Mouse (Mus musculus): ENCODE results near the gene Scin. TPM values are rescaled to one million over a fixed set of nuclear protein-coding genes. Genes with fewer than 3 reads are reported as not detected.

The Scin gene
- polyA plus RNA-seq, 1 experiment: 0.02 TPM

- H3K27me3 ChIP-seq (ENCODE audit: control insufficient read depth): no peaks in the 10 kb centered on the region
- TF ChIP-seq TAL1 (IDR thresholded peaks at IDR 0.05; ENCODE audit: low read length) (no peak), GATA1 (IDR thresholded peaks at IDR 0.05; ENCODE audit: low read length) (no peak)
- H3K4me1 ChIP-seq (ENCODE audit: control insufficient read depth): peaks cover 67% of the 10 kb centered on the region
- no peaks in the 10 kb centered on the region for H3K9me3 ChIP-seq (ENCODE audit: control insufficient read depth, low read length)
- H3K36me3 ChIP-seq (ENCODE audit: control insufficient read depth): peaks cover 58% of the 10 kb centered on the region
- no peak overlapping the region for H3K4me3 ChIP-seq (replicated peaks)
These were observed 110.1 kb downstream of the Scin start for GRCm38 (mm10) chr12:40023918-40024317.

DNA sequence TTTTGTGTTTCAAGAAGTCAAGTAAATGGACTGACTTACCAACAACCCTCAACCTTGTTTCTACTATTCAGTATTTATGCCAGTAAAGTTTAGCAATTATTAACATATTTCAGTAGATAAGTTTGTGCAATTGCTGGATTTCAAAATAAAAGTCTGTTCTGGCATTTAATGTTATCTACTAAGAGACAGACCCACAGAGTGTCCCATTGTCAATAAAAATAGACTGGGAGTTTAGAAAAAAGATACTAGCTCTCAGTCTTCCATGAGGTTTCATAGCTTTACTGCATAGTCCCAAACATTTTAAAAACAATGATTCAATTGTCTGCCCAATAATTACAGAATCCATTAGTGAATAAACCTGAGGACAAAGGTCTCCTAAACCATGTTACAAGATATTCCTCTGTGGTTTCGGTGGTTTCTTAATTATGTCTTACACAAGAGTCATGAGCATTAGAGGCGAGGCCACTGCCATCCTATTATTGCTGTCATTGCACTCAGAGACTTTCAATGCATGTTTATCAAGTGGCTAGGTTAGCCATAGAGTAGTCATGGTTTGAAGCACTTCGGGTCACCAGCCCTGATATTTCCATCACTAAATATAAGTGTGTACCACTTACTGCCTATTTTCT, 110.9 kb downstream of the Scin start:
- no peak for TF ChIP-seq TAL1 (IDR thresholded peaks at IDR 0.05; ENCODE audit: low read length)
- no peak for TF ChIP-seq GATA1 (IDR thresholded peaks at IDR 0.05; ENCODE audit: low read length)
- Histone ChIP-seq H3K27me3 (ENCODE audit: control insufficient read depth) (no peaks in the 10 kb centered on the region), H3K4me3 (replicated peaks) (no peak overlapping the region), H3K4me1 (ENCODE audit: control insufficient read depth) (peaks cover 62% of the 10 kb centered on the region), H3K36me3 (ENCODE audit: control insufficient read depth) (peaks cover 53% of the 10 kb centered on the region), H3K9me3 (ENCODE audit: control insufficient read depth, low read length) (no peaks in the 10 kb centered on the region)

DNA sequence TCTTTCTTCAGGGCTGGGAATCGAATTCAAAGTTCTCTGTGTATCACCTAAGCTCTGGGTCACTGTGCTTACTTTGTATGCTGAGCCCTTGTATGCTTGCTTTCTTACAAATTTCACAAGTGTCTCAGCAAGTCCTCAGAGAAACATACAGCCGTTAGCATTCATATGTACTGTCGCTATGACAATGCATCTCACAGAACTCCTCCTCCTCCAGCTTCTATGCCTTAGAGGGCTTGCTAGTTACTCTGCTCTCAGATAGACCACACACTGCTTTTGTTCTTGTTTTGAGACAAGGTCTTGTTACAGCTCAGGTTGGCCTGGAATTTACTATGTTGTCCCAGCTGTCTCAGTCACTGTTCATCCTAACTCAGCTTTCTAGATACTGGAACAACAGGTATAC, 111.7 kb downstream of the Scin start:
- no peak overlapping the region for H3K4me3 ChIP-seq (replicated peaks)

GRCm38 (mm10) chr12:40017955-40018505, 116.0 kb downstream of the Scin start:
- peaks cover 14% of the 10 kb centered on the region for H3K36me3 ChIP-seq (ENCODE audit: control insufficient read depth)
- no peaks in the 10 kb centered on the region for H3K9me3 ChIP-seq (ENCODE audit: control insufficient read depth, low read length)
- H3K4me3 ChIP-seq (replicated peaks): no peak overlapping the region
- TF ChIP-seq GATA1 (IDR thresholded peaks at IDR 0.05; ENCODE audit: low read length) (no peak), TAL1 (IDR thresholded peaks at IDR 0.05; ENCODE audit: low read length) (no peak)
- H3K4me1 ChIP-seq (ENCODE audit: control insufficient read depth): peaks cover 38% of the 10 kb centered on the region
- no peaks in the 10 kb centered on the region for H3K27me3 ChIP-seq (ENCODE audit: control insufficient read depth)

More for the DNA sequence above, 111.7 kb downstream of the Scin start:
- Histone ChIP-seq H3K27me3 (ENCODE audit: control insufficient read depth) (no peaks in the 10 kb centered on the region), H3K4me1 (ENCODE audit: control insufficient read depth) (peaks cover 61% of the 10 kb centered on the region), H3K36me3 (ENCODE audit: control insufficient read depth) (peaks cover 49% of the 10 kb centered on the region), H3K9me3 (ENCODE audit: control insufficient read depth, low read length) (no peaks in the 10 kb centered on the region)
- TF ChIP-seq GATA1 (IDR thresholded peaks at IDR 0.05; ENCODE audit: low read length) (no peak), TAL1 (IDR thresholded peaks at IDR 0.05; ENCODE audit: low read length) (no peak)

DNA sequence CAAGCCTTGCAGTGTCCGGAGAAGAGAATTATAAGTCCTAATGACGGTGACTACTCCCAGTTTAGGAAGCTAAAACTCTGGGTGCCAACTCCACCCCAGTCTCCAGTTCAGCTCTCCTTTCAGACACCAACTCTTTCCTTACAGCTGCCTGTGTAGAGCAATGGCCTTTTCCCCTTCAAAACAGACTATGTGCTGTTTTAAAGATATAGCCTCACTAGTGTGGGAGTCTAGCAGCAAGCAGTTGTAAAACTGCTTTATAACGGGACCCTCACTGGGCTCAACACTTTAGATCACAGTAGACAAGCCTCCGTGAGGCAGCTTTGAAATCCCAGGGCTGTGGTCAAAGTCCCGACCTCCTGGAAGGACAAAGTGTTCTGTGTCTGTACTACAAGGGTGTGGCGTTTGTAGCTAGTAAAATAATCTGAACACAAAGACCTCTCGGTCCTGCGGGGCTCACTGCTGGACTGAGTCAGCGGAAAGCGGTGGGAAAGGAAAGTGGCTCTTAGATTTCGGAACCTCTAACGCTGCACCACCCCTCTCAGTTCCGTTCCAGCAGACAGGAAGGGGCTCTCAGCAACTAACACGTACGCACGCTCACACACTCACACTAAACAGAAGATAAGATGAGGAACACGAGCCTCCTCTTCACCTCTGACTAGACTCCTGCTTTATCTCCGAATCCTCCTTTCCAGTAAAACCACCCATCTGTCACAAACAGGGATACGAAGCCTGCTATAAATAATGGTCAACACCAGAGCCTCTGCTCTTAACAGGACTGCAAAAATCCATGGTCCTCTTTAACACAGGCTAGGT, 117.2 kb downstream of the Scin start:
- peak overlapping the region; percentile 61 for H3K4me3 ChIP-seq (replicated peaks)
- no peaks in the 10 kb centered on the region for H3K27me3 ChIP-seq (ENCODE audit: control insufficient read depth)
- no peaks in the 10 kb centered on the region for H3K9me3 ChIP-seq (ENCODE audit: control insufficient read depth, low read length)
- peaks cover 28% of the 10 kb centered on the region for H3K4me1 ChIP-seq (ENCODE audit: control insufficient read depth)
- TF ChIP-seq TAL1 (IDR thresholded peaks at IDR 0.05; ENCODE audit: low read length): no peak; the same call in 2 of the 3 replicates
- no peak; the same call in 1 of the 2 replicates for TF ChIP-seq GATA1 (IDR thresholded peaks at IDR 0.05; ENCODE audit: low read length)
- H3K36me3 ChIP-seq (ENCODE audit: control insufficient read depth): peaks cover 9% of the 10 kb centered on the region

DNA sequence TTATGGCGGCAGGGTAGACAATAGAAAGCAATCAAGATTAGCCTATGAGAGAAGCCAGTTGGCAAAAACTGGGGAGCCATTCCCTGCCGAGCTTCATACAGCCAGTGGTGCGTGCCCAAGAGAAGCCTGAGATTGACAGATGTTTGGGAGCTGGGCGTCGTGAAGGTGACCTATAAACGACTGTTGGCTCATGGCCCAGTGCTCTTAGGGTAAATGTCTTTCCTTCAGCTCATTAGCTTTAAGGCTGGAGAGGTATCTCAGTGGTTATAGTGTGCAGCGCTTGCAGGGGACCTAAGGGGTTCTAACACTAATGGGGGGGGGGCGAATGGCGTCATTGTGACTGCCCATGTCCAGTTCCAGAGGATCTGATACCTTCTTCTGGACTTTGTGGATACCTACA, 118.0 kb downstream of the Scin start:
- Histone ChIP-seq H3K4me1 (ENCODE audit: control insufficient read depth) (peaks cover 26% of the 10 kb centered on the region), H3K4me3 (replicated peaks) (no peak overlapping the region), H3K9me3 (ENCODE audit: control insufficient read depth, low read length) (no peaks in the 10 kb centered on the region), H3K27me3 (ENCODE audit: control insufficient read depth) (no peaks in the 10 kb centered on the region), H3K36me3 (ENCODE audit: control insufficient read depth) (peaks cover 4% of the 10 kb centered on the region)
- TF ChIP-seq GATA1 (IDR thresholded peaks at IDR 0.05; ENCODE audit: low read length) (no peak), TAL1 (IDR thresholded peaks at IDR 0.05; ENCODE audit: low read length) (no peak)

- Histone ChIP-seq H3K4me3 (replicated peaks) (no peak overlapping the region), H3K27me3 (ENCODE audit: control insufficient read depth) (no peaks in the 10 kb centered on the region), H3K4me1 (ENCODE audit: control insufficient read depth) (peaks cover 2% of the 10 kb centered on the region; the same call in 1 of the 2 replicates), H3K36me3 (ENCODE audit: control insufficient read depth) (no peaks in the 10 kb centered on the region), H3K9me3 (ENCODE audit: control insufficient read depth, low read length) (no peaks in the 10 kb centered on the region)
- TF ChIP-seq GATA1 (IDR thresholded peaks at IDR 0.05; ENCODE audit: low read length) (no peak), TAL1 (IDR thresholded peaks at IDR 0.05; ENCODE audit: low read length) (no peak)
These were observed 124.2 kb downstream of the Scin start for GRCm38 (mm10) chr12:40009866-40010265.

Other genes with a start within 250 kb of the Scin start
- gene Arl4a, start 96.2 kb downstream of the Scin start, polyA plus RNA-seq (2012): 23.3 and 50.8 TPM in 2 replicates
- gene Lsmem1, start 65.3 kb upstream of the Scin start, polyA plus RNA-seq (2012): not detected in 2 replicates
- 1.8 and 2.0 TPM in 2 replicates for gene Ifrd1, start 114.3 kb upstream of the Scin start, polyA plus RNA-seq (2012)

All from erythroblast, embryonic 14.5 days (primary cell).